Mouse (Mus musculus): Measurements from ENCODE around the gene Hsd11b2.

The Hsd11b2 gene

GRCm38 (mm10) chr8:105484030-105484368, 34.6 kb upstream of the Hsd11b2 start:
- DNase-seq (ENCODE audit: extremely low read depth, low read depth), result no peak

- DNase-seq (ENCODE audit: extremely low read depth, low read depth), result no peak
Measured at GRCm38 (mm10) chr8:105484392-105484791, 34.2 kb upstream of the Hsd11b2 start.

GRCm38 (mm10) chr8:105488082-105488481, 30.5 kb upstream of the Hsd11b2 start:
- DNase-seq (ENCODE audit: extremely low read depth, low read depth), result no peak

GRCm38 (mm10) chr8:105489281-105489680, 29.3 kb upstream of the Hsd11b2 start:
- no peak for DNase-seq (ENCODE audit: extremely low read depth, low read depth)

GRCm38 (mm10) chr8:105493495-105493894, 25.1 kb upstream of the Hsd11b2 start:
- DNase-seq (ENCODE audit: extremely low read depth, low read depth), result no peak

GRCm38 (mm10) chr8:105494566-105494965, 24.0 kb upstream of the Hsd11b2 start:
- no peak for DNase-seq (ENCODE audit: extremely low read depth, low read depth)

- DNase-seq (ENCODE audit: extremely low read depth, low read depth), result no peak
Measured at GRCm38 (mm10) chr8:105495350-105496302, 22.9 kb upstream of the Hsd11b2 start.

- DNase-seq (ENCODE audit: extremely low read depth, low read depth), result peak; percentile 41
Measured at GRCm38 (mm10) chr8:105496439-105497180, 21.9 kb upstream of the Hsd11b2 start, which contains the start of gene Zdhhc1. Gene Zdhhc1, minus strand, starts transcription at chr8:105496902.

- no peak for DNase-seq (ENCODE audit: extremely low read depth, low read depth)
Measured at GRCm38 (mm10) chr8:105499787-105500186, 18.8 kb upstream of the Hsd11b2 start.

- no peak for DNase-seq (ENCODE audit: extremely low read depth, low read depth)
Measured at GRCm38 (mm10) chr8:105504617-105505016, 13.9 kb upstream of the Hsd11b2 start.

GRCm38 (mm10) chr8:105506977-105507376, 11.6 kb upstream of the Hsd11b2 start:
- no peak for DNase-seq (ENCODE audit: extremely low read depth, low read depth)

- DNase-seq (ENCODE audit: extremely low read depth, low read depth), result no peak
Measured at GRCm38 (mm10) chr8:105508758-105509157, 9.8 kb upstream of the Hsd11b2 start.

GRCm38 (mm10) chr8:105509997-105510735, 8.4 kb upstream of the Hsd11b2 start:
- DNase-seq (ENCODE audit: extremely low read depth, low read depth), result no peak

- DNase-seq (ENCODE audit: extremely low read depth, low read depth), result no peak
Measured at GRCm38 (mm10) chr8:105514194-105514593, 4.4 kb upstream of the Hsd11b2 start.

- no peak for DNase-seq (ENCODE audit: extremely low read depth, low read depth)
Measured at GRCm38 (mm10) chr8:105514656-105515055, 3.9 kb upstream of the Hsd11b2 start.

- peak; percentile 64 for DNase-seq (ENCODE audit: extremely low read depth, low read depth)
Measured at GRCm38 (mm10) chr8:105516018-105516645, 2.4 kb upstream of the Hsd11b2 start.

GRCm38 (mm10) chr8:105517346-105517745, 1.2 kb upstream of the Hsd11b2 start:
- DNase-seq (ENCODE audit: extremely low read depth, low read depth), result no peak

GRCm38 (mm10) chr8:105519591-105519990, 1.0 kb downstream of the Hsd11b2 start:
- no peak for DNase-seq (ENCODE audit: extremely low read depth, low read depth)

- DNase-seq (ENCODE audit: extremely low read depth, low read depth), result no peak
Measured at GRCm38 (mm10) chr8:105520521-105520920, 2.0 kb downstream of the Hsd11b2 start.

GRCm38 (mm10) chr8:105521061-105521460, 2.5 kb downstream of the Hsd11b2 start:
- DNase-seq (ENCODE audit: extremely low read depth, low read depth), result no peak

Data from MEL-GATA-1-ER (cell line).